Mouse (Mus musculus): ENCODE data around the gene Tmod2. TPM values are rescaled to one million over a fixed set of nuclear protein-coding genes. Genes with fewer than 3 reads are reported as not detected.

Gene Tmod2
- 3.3 TPM for polyA plus RNA-seq (2014; fragmentation: Illumina TruSeq; extraction: RNeasy Lipid Tissue Mini Kit (QIAGEN cat#74804); ENCODE audit: low replicate concordance)

DNA sequence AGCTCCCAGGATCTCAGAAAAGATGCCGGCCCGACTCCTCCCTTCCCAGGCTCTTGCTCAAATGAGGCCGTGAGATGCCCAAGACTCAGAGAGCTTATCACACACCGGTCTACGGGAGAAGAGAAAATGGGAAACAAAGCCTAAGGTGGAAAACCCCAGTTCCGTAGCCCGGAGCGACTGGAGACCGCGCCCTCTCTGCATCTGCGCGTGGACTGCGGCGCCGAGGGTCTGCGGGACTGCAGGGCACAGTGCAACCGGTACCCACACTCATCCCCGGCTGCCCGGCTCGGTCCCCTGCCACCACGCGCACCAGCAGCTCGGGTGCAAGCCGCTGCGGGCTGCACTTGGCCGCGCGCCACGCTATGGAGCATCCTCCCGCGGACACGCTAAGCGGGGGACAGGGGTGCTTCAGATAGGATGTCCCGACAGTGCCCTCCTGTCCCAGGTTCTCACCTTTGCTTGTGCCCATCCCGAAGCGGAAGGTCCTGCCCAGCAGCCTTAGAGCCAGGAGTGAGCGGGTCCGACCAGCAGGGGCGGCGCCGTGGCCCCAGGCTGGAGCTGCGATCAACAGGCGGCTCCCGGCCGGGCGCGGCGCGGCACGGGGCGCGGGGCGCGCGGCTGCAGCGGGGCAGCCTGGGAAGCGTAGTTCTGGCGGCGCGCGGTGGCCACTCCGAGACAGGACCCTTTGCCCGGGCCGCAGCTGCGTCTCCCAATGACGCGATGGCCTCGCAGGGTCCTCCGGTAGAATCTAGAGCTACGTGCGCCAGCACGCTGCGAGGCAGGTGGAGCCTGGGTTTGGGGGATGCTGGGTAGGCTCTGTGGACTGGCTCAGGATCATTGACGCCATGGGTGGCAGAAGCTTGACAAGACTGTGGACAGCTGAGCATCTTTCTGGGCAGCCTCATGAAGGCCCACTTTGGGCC, at the start of gene Tmod2:
Tmod2 (minus strand) TSS at position 755 of the 923 bp plus-strand sequence.

DNA sequence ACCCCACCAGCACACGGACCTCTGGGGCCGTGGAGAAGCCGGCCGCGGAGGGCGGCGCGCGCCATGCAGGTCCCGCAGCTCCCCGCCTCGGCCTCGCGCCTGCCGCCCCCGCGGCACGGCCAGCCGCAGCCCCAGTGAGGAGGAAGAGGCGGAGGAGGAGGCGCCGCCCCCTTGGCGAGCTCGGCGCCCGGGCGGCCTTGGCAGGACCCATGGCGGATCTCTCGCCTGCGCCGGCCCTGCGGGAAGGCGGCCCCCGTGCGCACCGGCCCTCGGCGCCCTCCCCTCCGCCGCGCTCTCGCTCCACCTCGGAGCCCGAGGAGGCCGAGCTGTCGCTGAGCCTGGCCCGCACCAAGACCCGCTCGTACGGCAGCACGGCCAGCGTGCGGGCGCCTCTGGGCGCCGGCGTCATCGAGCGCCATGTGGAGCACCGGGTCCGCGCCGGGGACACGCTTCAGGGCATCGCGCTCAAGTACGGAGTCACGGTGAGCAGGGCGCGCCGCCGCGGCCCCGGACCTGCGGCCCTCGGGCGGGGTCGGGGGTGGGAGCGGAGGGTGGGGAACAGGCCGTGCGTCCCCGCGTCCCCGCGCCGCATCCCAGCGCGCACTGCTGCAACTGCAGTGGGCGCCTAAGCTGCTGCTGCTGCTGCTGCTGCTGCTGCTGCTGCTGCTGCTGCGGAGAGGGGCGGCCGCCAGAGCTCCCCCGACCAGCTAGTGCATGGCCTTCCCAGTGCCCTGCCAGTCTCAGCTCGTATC, 14.6 kb upstream of the Tmod2 start, which contains the start of gene Lysmd2:
Lysmd2 (plus strand) TSS at position 186 of the 752 bp plus-strand sequence.

DNA sequence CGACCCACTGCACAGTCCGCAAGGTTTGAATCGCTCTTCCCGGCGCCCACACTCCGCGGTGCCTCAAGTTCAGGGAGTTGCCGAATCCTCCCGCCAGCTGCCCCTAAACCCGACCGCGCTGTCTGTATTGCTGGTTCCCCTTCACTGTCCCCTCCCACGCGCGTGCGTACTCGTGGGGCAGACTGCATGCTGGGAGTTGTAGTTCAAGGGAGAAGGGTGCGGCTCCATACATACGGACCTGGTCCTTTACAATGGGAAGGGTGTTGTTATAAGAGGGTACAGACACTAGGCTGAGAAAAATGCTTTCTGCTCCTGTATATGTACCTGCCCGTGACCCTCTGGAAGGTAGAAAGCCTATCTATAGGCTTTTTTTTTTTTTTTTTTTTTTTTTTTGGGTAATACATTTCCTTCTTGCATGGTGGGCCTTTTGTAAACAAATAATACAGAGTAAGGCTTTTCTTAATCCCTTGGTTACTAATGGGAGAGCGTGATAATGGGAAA, 51.6 kb downstream of the Tmod2 start, which contains the start of gene Tmod3:
Tmod3 (minus strand) TSS at position 146 of the 501 bp plus-strand sequence.

Other genes starting within 250 kb of the Tmod2 start
- gene Mapk6, start 201.3 kb downstream of the Tmod2 start, polyA plus RNA-seq (2014; fragmentation: Illumina TruSeq; extraction: RNeasy Lipid Tissue Mini Kit (QIAGEN cat#74804); ENCODE audit: low replicate concordance): 111 TPM
- 29.3 TPM for gene Leo1, start 169.8 kb downstream of the Tmod2 start, polyA plus RNA-seq (2014; fragmentation: Illumina TruSeq; extraction: RNeasy Lipid Tissue Mini Kit (QIAGEN cat#74804); ENCODE audit: low replicate concordance)
- 167 TPM for gene Tmod3, start 51.7 kb downstream of the Tmod2 start, polyA plus RNA-seq (2014; fragmentation: Illumina TruSeq; extraction: RNeasy Lipid Tissue Mini Kit (QIAGEN cat#74804); ENCODE audit: low replicate concordance)
- 7.1 TPM for gene Lysmd2, start 14.4 kb upstream of the Tmod2 start, polyA plus RNA-seq (2014; fragmentation: Illumina TruSeq; extraction: RNeasy Lipid Tissue Mini Kit (QIAGEN cat#74804); ENCODE audit: low replicate concordance)
- gene Scg3, start 72.7 kb upstream of the Tmod2 start, polyA plus RNA-seq (2014; fragmentation: Illumina TruSeq; extraction: RNeasy Lipid Tissue Mini Kit (QIAGEN cat#74804); ENCODE audit: low replicate concordance): 12.2 TPM
- gene Bmp5, start 164.0 kb upstream of the Tmod2 start, polyA plus RNA-seq (2014; fragmentation: Illumina TruSeq; extraction: RNeasy Lipid Tissue Mini Kit (QIAGEN cat#74804); ENCODE audit: low replicate concordance): 49.3 TPM